Mouse (Mus musculus) ES-E14 (cell line): Measurements from ENCODE around the gene Erg28.

Source experiments
- MAFK ChIP-seq: IDR thresholded peaks from 2 replicates; pipeline ENCODE4 v1.6.1; 2014; ENCODE audit warnings: mild to moderate bottlenecking, low read depth, low read length, inconsistent platforms; ENCODE audit not compliant: insufficient read depth
- ZC3H11A ChIP-seq: IDR thresholded peaks from 2 replicates; pipeline ENCODE4 v1.6.1; 2012; ENCODE audit warnings: low read depth, mild to moderate bottlenecking, inconsistent platforms, low read length, borderline replicate concordance
- ZNF384 ChIP-seq: IDR thresholded peaks from 2 replicates; pipeline ENCODE4 v1.6.1; 2012; ENCODE audit warnings: low read depth, low read length, inconsistent platforms

- TF ChIP-seq MAFK: no peak
- no peak for TF ChIP-seq ZNF384
- no peak for TF ChIP-seq ZC3H11A
These were observed 10.8 kb downstream of the Erg28 start for GRCm38 (mm10) chr12:85813599-85813998.
